Mouse (Mus musculus) urinary bladder, adult 18-20 months (tissue): ENCODE results near the gene Olfr1099.

ENCODE experiments used
- DNase-seq, 2 experiments: peaks; one replicate each; pipeline ENCODE4 v3.0.0; 2022; ENCODE audit warnings: low spot score in 2 of 2, mixed read lengths in 2 of 2

The Olfr1099 gene

DNA sequence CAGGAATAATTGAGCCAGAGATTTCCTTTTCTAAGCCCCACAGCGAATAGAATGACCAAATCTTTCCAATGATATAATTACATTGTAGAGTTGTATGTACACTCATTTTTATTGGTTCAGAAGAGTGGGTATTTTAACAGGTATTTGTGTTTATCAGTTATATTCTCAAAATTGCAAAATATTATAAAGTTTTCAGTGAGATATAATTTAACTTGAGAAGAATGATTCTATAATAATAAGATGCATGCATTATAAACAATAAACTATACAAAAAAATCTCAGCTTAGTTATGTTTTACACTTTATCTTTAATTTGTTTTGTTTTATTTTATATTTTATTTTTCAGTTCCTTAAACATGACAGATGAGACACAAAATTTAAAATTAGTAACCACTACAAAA, at the start of gene Olfr1099:
TSS of gene Olfr1099 (minus strand) at position 101 of the 400 bp plus-strand sequence.
- no peak for DNase-seq

- DNase-seq = no peak
These were observed 37.6 kb upstream of the Olfr1099 start, which contains the start of gene Olfr1102 for GRCm38 (mm10) chr2:86998098-86998497. Gene Olfr1102, plus strand, starts transcription at chr2:86998398.

- DNase-seq = no peak
These were observed 30.6 kb upstream of the Olfr1099 start, which contains the start of gene Olfr1101 for GRCm38 (mm10) chr2:86991121-86991520. Gene Olfr1101, minus strand, starts transcription at chr2:86991221.

DNA sequence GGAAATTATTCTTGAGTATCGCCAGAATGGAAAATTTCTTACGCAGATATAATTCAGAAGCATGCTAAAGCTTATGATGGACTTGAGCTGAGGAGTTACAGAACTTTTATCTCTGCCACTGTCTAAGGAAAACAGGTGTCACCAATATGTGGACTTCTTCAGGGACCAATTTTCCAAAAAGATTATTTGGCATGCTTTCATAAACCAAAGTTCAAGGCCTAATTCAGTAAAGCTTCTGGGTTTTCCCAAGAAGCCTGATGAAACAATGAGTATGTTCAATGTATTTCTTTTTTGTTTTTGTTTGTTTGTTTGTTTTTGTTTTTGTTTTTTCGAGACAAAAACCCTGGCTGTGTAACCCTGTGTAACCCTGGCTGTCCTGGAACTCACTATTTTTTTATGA, 19.4 kb upstream of the Olfr1099 start, which contains the start of gene Olfr1100:
TSS of gene Olfr1100 (minus strand) at position 101 of the 400 bp plus-strand sequence.
- no peak for DNase-seq

DNA sequence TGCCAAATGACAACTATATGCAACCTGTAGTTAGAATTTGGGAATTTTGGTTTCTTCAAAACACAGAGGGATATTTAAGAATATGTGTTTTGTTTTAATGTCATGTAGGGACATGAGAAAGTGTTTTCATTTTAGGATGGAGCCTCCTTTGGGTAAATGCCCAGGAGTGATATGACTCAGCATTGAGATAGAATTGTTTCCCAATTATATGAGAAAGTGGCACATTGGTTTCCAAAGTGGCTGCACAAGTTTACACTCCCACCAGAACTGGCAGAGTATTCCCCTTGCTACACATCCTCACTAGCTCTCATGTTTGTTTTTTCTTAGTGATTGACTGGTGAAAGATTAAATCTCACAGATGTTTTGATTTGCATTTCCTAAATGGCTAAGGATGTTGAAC, 33.9 kb downstream of the Olfr1099 start:
- DNase-seq = no peak

DNA sequence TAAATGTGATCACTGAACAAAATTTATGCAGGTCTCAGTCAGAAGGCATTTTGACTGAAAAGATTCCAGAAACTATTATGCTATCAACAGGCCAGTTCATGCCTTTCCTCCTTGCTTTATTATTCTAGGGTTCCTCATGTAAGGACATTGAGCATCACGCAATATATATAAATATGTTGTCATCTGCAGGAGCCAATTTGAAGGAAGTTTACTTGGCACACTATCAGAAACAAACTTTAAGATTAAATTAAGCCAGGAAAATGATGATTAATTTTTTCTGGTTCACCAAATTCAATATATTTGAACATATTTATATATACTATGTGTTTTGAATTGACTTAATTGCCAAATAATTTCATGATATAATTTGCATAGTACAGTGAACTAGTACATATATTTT, 36.0 kb downstream of the Olfr1099 start, which contains the start of gene Olfr1098:
TSS of gene Olfr1098 (minus strand) at position 101 of the 400 bp plus-strand sequence.
- DNase-seq = no peak

GRCm38 (mm10) chr2:86905647-86906046, 54.8 kb downstream of the Olfr1099 start:
- no peak for DNase-seq
